Mouse (Mus musculus) stomach, postnatal 0 days (tissue): ENCODE results near the gene Timm8b. TPM values are rescaled to one million over a fixed set of nuclear protein-coding genes. Genes with fewer than 3 reads are reported as not detected.

ENCODE experiments used
- ATAC-seq: fragments of 200-750 bp; cut with Nextera tagmentation; 2 replicates; pipeline ENCODE4 v1.8.0; 2017; ENCODE audit not compliant: low FRiP score, low TSS enrichment
- DNase-seq: peaks from one replicate; pipeline ENCODE4 v3.0.0-alpha.2; 2016; ENCODE audit warnings: low spot score
- H3K27ac ChIP-seq: fragments of 300-500 bp; sonication (generic); replicated peaks from 2 replicates; pipeline ENCODE4 v1.5.1; 2014; ENCODE audit warnings: mild to moderate bottlenecking, control low read depth
- H3K27me3 ChIP-seq: fragments of 300-500 bp; sonication (generic); 2 replicates; pipeline ENCODE4 v1.6.1; 2014; ENCODE audit warnings: low read length; ENCODE audit not compliant: control insufficient read depth, insufficient read depth
- H3K36me3 ChIP-seq: fragments of 300-500 bp; sonication (generic); 2 replicates; pipeline ENCODE4 v1.6.1; 2014; ENCODE audit warnings: low read length, mixed read lengths; ENCODE audit not compliant: control insufficient read depth, insufficient read depth
- H3K4me1 ChIP-seq: fragments of 300-500 bp; sonication (generic); replicated peaks from 2 replicates; pipeline ENCODE4 v1.6.1; 2014; ENCODE audit warnings: antibody characterized with exemption; ENCODE audit not compliant: control insufficient read depth, insufficient read depth
- H3K4me2 ChIP-seq: fragments of 300-500 bp; sonication (generic); replicated peaks from 2 replicates; pipeline ENCODE4 v1.6.1; 2014; ENCODE audit warnings: low read depth, mild to moderate bottlenecking, control low read depth, moderate library complexity
- H3K4me3 ChIP-seq: fragments of 300-500 bp; sonication (generic); 2 replicates; pipeline ENCODE4 v1.5.1; 2014; ENCODE audit warnings: low read depth, low read length, control low read depth
- H3K9ac ChIP-seq: fragments of 300-500 bp; sonication (generic); 2 replicates; pipeline ENCODE4 v1.6.1; 2014; ENCODE audit warnings: mild to moderate bottlenecking, low read length, control low read depth, mixed read lengths
- H3K9me3 ChIP-seq: fragments of 300-500 bp; sonication (generic); 2 replicates; pipeline ENCODE4 v1.6.1; 2016; ENCODE audit warnings: low read length; ENCODE audit not compliant: control insufficient read depth
- CTCF ChIP-seq: IDR thresholded peaks from 2 replicates; pipeline ENCODE4 v1.5.1; 2016; ENCODE audit warnings: antibody characterized with exemption, low read depth, mild to moderate bottlenecking, moderate library complexity
- EP300 ChIP-seq: optimal IDR thresholded peaks from 2 replicates; pipeline ENCODE3; 2016; ENCODE audit warnings: antibody characterized with exemption
- WGBS: fragments of 180-500 bp; shearing (Covaris S2); extraction: QIAGEN DNeasy Blood & Tissue Kit; methylation state at CpG from one replicate; pipeline ENCODE4 v1.1.7; 2014; 5-methylcytosine and 5-hydroxymethylcytosine counted together
- polyA plus RNA-seq: library from polyadenylated mRNA; unstranded; fragments of >200 nt; fragmentation: Nextera tagmentation; extraction: Ambion mirVana; gene quantifications from 2 replicates; pipeline ENCODE4 v1.2.1, GENCODE M21; 2015

Timm8b gene
- polyA plus RNA-seq, 1 experiment from 2014 or later, result 278 TPM

DNA sequence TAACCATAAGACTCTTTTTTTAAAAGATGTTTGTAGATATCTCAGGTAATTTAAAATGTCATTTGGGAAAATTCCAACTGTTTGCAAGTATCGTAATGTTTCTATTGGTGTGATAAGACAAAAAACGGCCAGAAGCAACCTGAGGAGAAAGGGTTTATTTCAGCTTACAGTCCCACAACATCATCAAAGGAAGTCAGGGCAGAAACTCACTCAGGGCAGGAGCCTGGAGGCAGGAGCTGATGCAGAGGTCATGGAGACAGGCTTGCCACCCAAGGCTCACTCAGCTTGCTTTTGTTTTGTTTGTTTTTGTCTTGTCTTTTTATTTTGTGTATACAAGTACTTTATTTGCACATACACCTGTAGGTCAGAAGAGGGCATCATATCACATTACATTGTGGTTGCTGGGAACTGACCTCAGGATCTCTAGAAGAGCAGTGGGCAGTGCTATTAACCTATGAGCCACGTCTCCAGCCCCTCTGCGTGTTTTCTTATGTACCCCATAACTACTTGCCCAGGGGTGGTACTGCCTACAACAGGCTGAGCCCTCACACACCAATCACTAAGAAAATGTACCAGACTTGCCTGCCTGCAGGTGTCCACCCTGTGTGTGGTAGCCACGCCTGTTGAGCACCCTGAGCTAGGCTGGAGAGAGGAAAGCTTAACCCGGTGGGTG lies 28.4 kb downstream of the Timm8b start:
- WGBS, result 80% methylated on average over 6 of the region's 6 CpGs
- no peaks in the 10 kb centered on the region for H3K27me3 ChIP-seq
- no peaks in the 10 kb centered on the region for H3K4me1 ChIP-seq
- no peaks in the 10 kb centered on the region; the same call in 1 of the 2 replicates for H3K36me3 ChIP-seq
- H3K9me3 ChIP-seq, result no peaks in the 10 kb centered on the region
- H3K4me3 ChIP-seq, result no peak overlapping the region
- TF ChIP-seq CTCF (no peak), EP300 (no peak)
- ATAC-seq, result peak; percentile 67; the same call in 1 of the 2 replicates
- no peak overlapping the region for H3K9ac ChIP-seq
- no peak overlapping the region for H3K4me2 ChIP-seq
- DNase-seq, result peak; percentile 17
- H3K27ac ChIP-seq, result no peak overlapping the region

DNA sequence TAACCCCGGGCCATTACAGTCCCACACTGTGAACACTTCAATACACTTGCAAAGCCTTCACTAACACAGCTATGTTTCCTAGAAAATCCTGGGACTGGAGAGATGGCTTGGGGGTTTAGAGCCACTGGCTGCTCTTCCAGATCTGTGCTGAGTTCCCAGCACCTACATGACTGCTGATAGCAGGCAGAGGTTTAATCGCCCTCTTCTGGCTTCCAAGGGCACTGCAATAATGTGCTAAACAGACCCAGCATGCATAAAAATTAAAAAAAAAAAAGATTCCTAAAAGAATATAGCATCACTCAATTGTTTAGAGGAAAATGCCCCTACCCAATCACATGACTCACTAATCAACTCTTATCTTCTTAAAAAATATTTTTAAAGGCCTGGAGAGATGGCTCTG lies 29.3 kb downstream of the Timm8b start:
- Histone ChIP-seq H3K9ac (no peak overlapping the region), H3K36me3 (no peaks in the 10 kb centered on the region; the same call in 1 of the 2 replicates), H3K9me3 (no peaks in the 10 kb centered on the region), H3K4me3 (no peak overlapping the region), H3K27me3 (no peaks in the 10 kb centered on the region), H3K4me2 (no peak overlapping the region), H3K27ac (no peak overlapping the region), H3K4me1 (no peaks in the 10 kb centered on the region)
- DNase-seq (peak; percentile 22), ATAC-seq (peak; percentile 12; the same call in 1 of the 2 replicates)
- TF ChIP-seq CTCF (peak; percentile 52), EP300 (no peak)
- WGBS, result 55% methylated on average over 2 of the region's 2 CpGs

DNA sequence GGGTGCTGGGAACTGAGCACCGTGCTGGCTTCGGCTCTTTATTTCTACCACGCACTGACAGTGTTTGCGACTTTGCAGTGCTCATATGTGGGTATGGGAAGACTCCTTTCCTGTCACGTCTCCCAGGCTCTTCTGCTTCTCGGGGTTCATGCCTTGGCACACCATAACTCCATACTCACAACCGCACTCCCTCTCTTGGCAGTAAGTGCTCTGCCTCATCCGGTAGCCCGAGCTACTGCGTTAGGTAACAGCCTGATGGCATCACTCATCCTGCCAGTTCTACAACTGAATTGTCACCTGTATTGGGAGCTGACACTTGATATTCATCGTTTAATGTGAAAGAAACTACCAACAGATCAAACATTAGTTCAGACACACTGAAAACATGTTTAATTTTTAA lies 30.6 kb downstream of the Timm8b start:
- Histone ChIP-seq H3K4me2 (no peak overlapping the region), H3K27ac (no peak overlapping the region), H3K9ac (no peak overlapping the region), H3K27me3 (no peaks in the 10 kb centered on the region), H3K4me3 (no peak overlapping the region), H3K4me1 (no peaks in the 10 kb centered on the region), H3K9me3 (no peaks in the 10 kb centered on the region), H3K36me3 (peaks cover 5% of the 10 kb centered on the region; the same call in 1 of the 2 replicates)
- TF ChIP-seq CTCF, result no peak
- TF ChIP-seq EP300, result no peak
- 93% methylated on average over 11 of the region's 11 CpGs for WGBS
- ATAC-seq (no peak), DNase-seq (no peak)

DNA sequence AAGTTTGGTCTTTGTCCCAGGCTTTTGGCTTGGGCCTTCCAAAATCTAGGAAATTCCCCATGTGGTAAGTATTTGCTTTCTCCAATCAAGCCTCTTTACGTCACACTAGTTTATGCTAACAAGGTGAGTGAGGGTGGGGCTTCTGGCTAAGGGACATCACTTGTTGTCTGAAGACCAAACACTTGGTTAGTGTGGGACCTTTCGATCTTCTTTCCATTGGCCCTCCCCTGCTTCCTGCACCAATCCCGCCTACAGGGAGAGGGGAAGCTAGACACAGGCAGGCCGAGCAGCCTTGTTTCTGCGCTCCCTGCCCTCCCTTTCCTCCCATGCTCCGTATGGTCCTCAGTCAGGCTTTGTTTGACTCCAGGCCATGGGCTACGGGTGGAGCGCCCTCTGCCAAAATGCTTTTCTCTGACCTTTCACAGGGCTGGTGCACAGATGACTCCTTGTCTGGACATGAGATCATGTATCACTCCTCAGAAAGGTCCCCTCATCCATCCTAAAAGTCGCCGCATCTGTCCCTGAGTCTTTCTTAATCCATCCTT lies 43.2 kb downstream of the Timm8b start:
- Histone ChIP-seq H3K27me3 (no peaks in the 10 kb centered on the region), H3K4me1 (no peaks in the 10 kb centered on the region), H3K27ac (no peak overlapping the region), H3K36me3 (peaks cover 37% of the 10 kb centered on the region), H3K4me3 (no peak overlapping the region), H3K9me3 (no peaks in the 10 kb centered on the region), H3K4me2 (no peak overlapping the region), H3K9ac (no peak overlapping the region)
- DNase-seq (no peak), ATAC-seq (no peak)
- TF ChIP-seq CTCF (no peak), EP300 (no peak)
- 71% methylated on average over 10 of the region's 10 CpGs for WGBS

DNA sequence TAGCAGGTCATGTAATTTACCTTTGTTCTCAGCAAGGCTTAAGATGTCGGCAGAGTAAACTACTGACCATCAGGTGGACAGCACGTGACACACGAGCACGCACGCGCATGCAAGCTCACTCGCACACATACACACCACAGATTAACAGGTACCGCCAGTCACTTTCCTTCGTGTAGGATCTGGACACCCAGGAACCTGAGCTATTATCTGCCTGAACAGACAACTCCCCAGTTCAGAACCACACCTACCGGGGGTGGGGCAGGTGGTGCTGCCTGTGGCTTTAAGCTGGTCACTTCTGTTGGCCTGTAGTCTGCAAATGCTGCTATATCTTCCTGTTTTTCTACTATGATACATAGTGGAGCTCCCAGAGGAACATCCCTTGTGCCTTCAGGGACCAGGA lies 46.8 kb downstream of the Timm8b start:
- DNase-seq (peak; percentile 36), ATAC-seq (no peak)
- 88% methylated on average over 10 of the region's 10 CpGs for WGBS
- H3K4me2 ChIP-seq, result no peak overlapping the region
- H3K4me1 ChIP-seq, result no peaks in the 10 kb centered on the region
- no peaks in the 10 kb centered on the region for H3K9me3 ChIP-seq
- no peak for TF ChIP-seq EP300
- TF ChIP-seq CTCF, result no peak
- H3K27ac ChIP-seq, result no peak overlapping the region
- peaks cover 30% of the 10 kb centered on the region for H3K36me3 ChIP-seq
- H3K9ac ChIP-seq, result no peak overlapping the region
- no peaks in the 10 kb centered on the region for H3K27me3 ChIP-seq
- H3K4me3 ChIP-seq, result no peak overlapping the region

Other genes starting within 250 kb of the Timm8b start
- gene Plet1, start 109.4 kb upstream of the Timm8b start, polyA plus RNA-seq, result 76.4 and 79.7 TPM in 2 replicates
- 83.8 and 87.0 TPM in 2 replicates for gene Pts, start 75.2 kb upstream of the Timm8b start, polyA plus RNA-seq
- gene Il18, start 49.1 kb upstream of the Timm8b start, polyA plus RNA-seq, result 290 and 317 TPM in 2 replicates
- 4.7 and 5.3 TPM in 2 replicates for gene Bco2, start 48.7 kb upstream of the Timm8b start, polyA plus RNA-seq
- gene Tex12, start 42.6 kb upstream of the Timm8b start, polyA plus RNA-seq, result not detected in 2 replicates
- gene Sdhd, start 98 bp upstream of the Timm8b start, polyA plus RNA-seq, result 425 and 428 TPM in 2 replicates
- gene Pih1d2, start 13.4 kb downstream of the Timm8b start, polyA plus RNA-seq, result 2.2 and 3.2 TPM in 2 replicates
- gene Nkapd1, start 13.6 kb downstream of the Timm8b start, polyA plus RNA-seq, result 14.3 and 16.1 TPM in 2 replicates
- 36.7 and 45.2 TPM in 2 replicates for gene Dlat, start 55.9 kb downstream of the Timm8b start, polyA plus RNA-seq
- 6.6 and 6.9 TPM in 2 replicates for gene Dixdc1, start 135.6 kb downstream of the Timm8b start, polyA plus RNA-seq
- 22.3 and 22.4 TPM in 2 replicates for gene 2310030G06Rik, start 142.6 kb downstream of the Timm8b start, polyA plus RNA-seq
- gene Cryab, start 147.4 kb downstream of the Timm8b start, polyA plus RNA-seq, result 147 and 174 TPM in 2 replicates
- 21.6 and 23.4 TPM in 2 replicates for gene Hspb2, start 148.4 kb downstream of the Timm8b start, polyA plus RNA-seq
- 7.2 and 8.3 TPM in 2 replicates for gene Fdxacb1, start 164.3 kb downstream of the Timm8b start, polyA plus RNA-seq
- 19.7 and 19.8 TPM in 2 replicates for gene Alg9, start 171.1 kb downstream of the Timm8b start, polyA plus RNA-seq
- 36.8 and 41.3 TPM in 2 replicates for gene 1110032A03Rik, start 171.6 kb downstream of the Timm8b start, polyA plus RNA-seq
- 32.6 and 33.2 TPM in 2 replicates for gene Ppp2r1b, start 241.4 kb downstream of the Timm8b start, polyA plus RNA-seq